Mouse (Mus musculus) stomach, postnatal 0 days (tissue): ENCODE data around the gene Tkt.

ENCODE experiments used
- CTCF ChIP-seq: IDR thresholded peaks from 2 replicates; pipeline ENCODE4 v1.5.1; 2016; ENCODE audit warnings: antibody characterized with exemption, low read depth, mild to moderate bottlenecking, moderate library complexity
- EP300 ChIP-seq: optimal IDR thresholded peaks from 2 replicates; pipeline ENCODE3; 2016; ENCODE audit warnings: antibody characterized with exemption

DNA sequence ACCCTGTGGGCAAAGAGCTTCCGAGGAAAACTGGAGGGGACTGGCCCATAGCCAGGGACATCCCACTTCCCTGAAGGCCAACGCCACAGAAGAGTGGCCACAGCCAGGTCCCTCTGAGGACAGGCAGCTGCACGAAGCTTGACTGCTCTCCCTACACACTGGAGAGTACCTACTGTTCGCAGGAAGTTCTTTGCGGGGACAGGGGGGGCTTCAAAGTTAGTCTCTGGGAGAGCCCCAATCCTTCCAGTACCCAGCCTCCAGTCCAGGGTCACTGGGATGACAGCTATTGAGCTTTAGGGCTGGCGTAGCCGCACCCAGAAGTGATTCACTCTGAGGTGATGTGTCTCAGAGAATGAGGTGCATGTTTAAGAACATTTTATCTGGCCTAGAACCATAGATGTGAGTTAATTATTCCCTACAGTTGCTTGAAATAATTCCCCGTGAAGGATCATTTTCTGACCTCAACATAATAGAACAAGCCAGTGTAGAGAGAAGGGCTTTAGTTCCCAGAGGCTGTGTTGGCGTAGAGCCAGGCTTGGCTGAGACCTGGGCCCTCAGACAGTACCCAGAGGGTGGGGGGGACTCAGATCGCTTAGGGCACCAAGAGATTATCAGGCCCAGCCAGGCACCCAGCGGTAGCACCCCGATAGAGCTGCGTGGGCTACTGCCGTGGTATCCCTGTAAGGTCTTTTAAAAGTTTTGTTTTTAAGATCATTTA is 13.5 kb downstream of the Tkt start:
- TF ChIP-seq CTCF (no peak), EP300 (no peak)
